Comparison of ENCODE assay signal across 8 mouse cellular contexts in the genomic region with DNA sequence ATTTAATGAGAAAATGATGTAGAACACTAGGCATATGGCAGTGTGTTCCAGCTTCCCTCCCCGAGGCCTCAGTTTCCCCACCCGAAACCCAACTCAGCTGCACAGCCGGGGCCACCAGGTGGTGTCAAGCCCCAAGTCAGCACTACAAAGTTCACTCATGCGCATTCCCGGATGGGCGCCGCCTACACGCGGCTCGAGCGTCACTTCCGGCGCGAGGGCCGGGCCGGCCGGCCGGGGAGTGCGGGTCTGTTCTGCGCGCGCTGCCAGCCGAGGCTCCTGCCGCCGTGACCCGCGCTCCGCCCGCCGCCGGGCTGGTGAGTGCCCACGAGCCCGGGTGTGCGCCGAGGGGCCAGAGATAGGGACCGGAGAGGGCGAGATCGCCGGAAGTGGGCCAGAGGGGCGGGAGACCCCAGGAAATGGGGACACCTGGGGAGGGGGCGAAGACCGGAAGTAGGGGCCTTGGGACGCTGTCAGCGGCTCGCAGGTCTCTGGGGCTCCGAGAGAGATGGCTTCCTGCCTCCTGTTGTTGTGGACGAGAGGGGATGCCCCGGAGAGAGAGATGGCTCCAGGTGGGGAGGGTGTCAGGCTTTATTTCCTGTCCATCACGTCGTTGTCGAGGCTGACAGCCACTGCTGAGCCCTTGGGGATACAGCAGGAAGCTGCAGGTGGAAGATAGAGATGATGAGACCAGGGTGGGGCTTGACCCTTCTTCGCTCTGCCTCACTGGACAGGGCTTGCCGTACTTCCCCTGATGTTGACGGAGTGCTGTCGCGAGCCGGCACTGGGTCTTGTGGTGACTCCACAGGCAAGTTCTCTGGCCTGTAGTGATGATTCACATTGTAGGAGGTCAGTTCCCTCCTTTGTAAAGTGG. TPM values are rescaled to one million over a fixed set of nuclear protein-coding genes. Genes with fewer than 3 reads are reported as not detected.
DNase-seq lines count a peak whose midpoint lies in the region; ATAC-seq and TF ChIP-seq lines count a peak whose summit lies in the region.

Gene Ttpal, plus strand, starts transcription at position 214 of the 871 bp plus-strand sequence.

- under 1% methylated on average over 57 of the region's 57 CpGs for WGBS in cerebellum, adult 2 months
- WGBS in hindbrain, embryonic 10.5 days = 1% methylated on average over 57 of the region's 57 CpGs
- under 1% methylated on average over 57 of the region's 57 CpGs for WGBS in lung, postnatal 0 days

- H3K4me1 ChIP-seq in MEL (ENCODE audit: control insufficient read depth in 1 of 2, insufficient read depth in 2 of 2, low read length in 2 of 2) = peaks cover 3 to 10% of the 10 kb centered on the region in 2 experiments
- peaks cover 3% of the 10 kb centered on the region for H3K4me1 ChIP-seq in cerebellum, adult 2 months (ENCODE audit: control insufficient read depth, insufficient read depth, low read length)
- H3K4me1 ChIP-seq in hindbrain, embryonic 10.5 days (replicated peaks) = peaks cover 16% of the 10 kb centered on the region
- H3K4me1 ChIP-seq in lung, postnatal 0 days (ENCODE audit: insufficient read depth, low read depth, low read length) = peaks cover 3% of the 10 kb centered on the region; the same call in 1 of the 2 replicates

- peak; percentile 13 to 75 (median 67); a peak in 4 of 6 replicates for TF ChIP-seq CTCF in MEL (IDR thresholded peaks at IDR 0.05 in 2 of 3, conservative IDR thresholded peaks at IDR 0.05 in 1 of 3; ENCODE audit: control insufficient read depth in 1 of 3, insufficient read depth in 1 of 3, low read depth in 2 of 3, low read length in 3 of 3, poor library complexity in 1 of 3, severe bottlenecking in 1 of 3)
- TF ChIP-seq CTCF in cerebellum, adult 2 months (IDR thresholded peaks at IDR 0.05; ENCODE audit: borderline replicate concordance, insufficient read depth, low read depth, low read length) = peak; percentile 54; the same call in 1 of the 2 replicates
- TF ChIP-seq CTCF in lung, postnatal 0 days (IDR thresholded peaks at IDR 0.05) = peak; percentile 76

- no peaks in the 10 kb centered on the region for H3K9me3 ChIP-seq in MEL (replicated peaks; ENCODE audit: insufficient read depth, low read length)
- no peaks in the 10 kb centered on the region for H3K9me3 ChIP-seq in hindbrain, embryonic 10.5 days
- H3K9me3 ChIP-seq in lung, postnatal 0 days (ENCODE audit: low read length) = no peaks in the 10 kb centered on the region

- DNase-seq in MEL (ENCODE audit: low read depth, low spot score) = peak; percentile 92
- peak; percentile 89 to 90 for DNase-seq in cerebellum, adult 2 months
- peak; percentile 90 for DNase-seq in hindbrain, embryonic 10.5 days (ENCODE audit: low spot score)
- peak; percentile 88 for DNase-seq in layer of hippocampus, adult 9-11 months
- peak; percentile 95 for DNase-seq in lung, postnatal 0 days (ENCODE audit: low spot score)
- DNase-seq in ovary, postnatal 14 days (ENCODE audit: low spot score) = peak; percentile 79
- peak; percentile 91 for DNase-seq in thymus, postnatal 14 days

- ATAC-seq in frontal cortex, adult (ENCODE audit: low TSS enrichment) = peak; percentile 83
- peak; percentile 93 for ATAC-seq in lung, postnatal 0 days

- H3K9ac ChIP-seq in MEL (ENCODE audit: control insufficient read depth, low read depth, low read length, poor library complexity, severe bottlenecking) = peak within 1 kb of the TSS; percentile 98
- H3K9ac ChIP-seq in lung, postnatal 0 days (replicated peaks; ENCODE audit: low read depth) = peak within 1 kb of the TSS; percentile 97

- H3K4me3 ChIP-seq in MEL (ENCODE audit: control insufficient read depth in 1 of 2, insufficient read depth in 1 of 2, low read depth in 2 of 2, low read length in 2 of 2) = peak within 1 kb of the TSS; percentile 91 to 95
- peak within 1 kb of the TSS; percentile 82 for H3K4me3 ChIP-seq in cerebellum, adult 2 months (replicated peaks; ENCODE audit: insufficient read depth, low read depth, low read length)
- peak within 1 kb of the TSS; percentile 93 for H3K4me3 ChIP-seq in hindbrain, embryonic 10.5 days
- H3K4me3 ChIP-seq in lung, postnatal 0 days (ENCODE audit: low read depth, low read length) = peak within 1 kb of the TSS; percentile 82

- TF ChIP-seq EP300 in MEL (IDR thresholded peaks at IDR 0.05; ENCODE audit: low read depth in 1 of 2, low read length in 2 of 2) = no peak; a peak in 1 of 4 replicates
- TF ChIP-seq EP300 in lung, postnatal 0 days (IDR thresholded peaks at IDR 0.05) = no peak

- peak; percentile 91 to 99 for TF ChIP-seq POLR2A in MEL (IDR thresholded peaks at IDR 0.05; ENCODE audit: control insufficient read depth in 1 of 2, insufficient read depth in 1 of 2, low read depth in 1 of 2, low read length in 2 of 2, poor library complexity in 1 of 2)
- TF ChIP-seq POLR2A in cerebellum, adult 2 months (IDR thresholded peaks at IDR 0.05; ENCODE audit: borderline replicate concordance, insufficient read depth, low read length) = peak; percentile 88

- H3K4me2 ChIP-seq in lung, postnatal 0 days (replicated peaks; ENCODE audit: low read depth, low read length) = peak within 1 kb of the TSS; percentile 92

- H3K79me2 ChIP-seq in MEL (ENCODE audit: control insufficient read depth, insufficient read depth, low read length, poor library complexity) = peaks cover 23% of the 10 kb centered on the region

- peak within 1 kb of the TSS; percentile 77 for H3K27ac ChIP-seq in MEL (ENCODE audit: control insufficient read depth, low read depth, low read length)
- peak within 1 kb of the TSS; percentile 87 for H3K27ac ChIP-seq in cerebellum, adult 2 months (ENCODE audit: insufficient read depth, low read length)
- H3K27ac ChIP-seq in hindbrain, embryonic 10.5 days = peak within 1 kb of the TSS; percentile 99
- H3K27ac ChIP-seq in lung, postnatal 0 days (ENCODE audit: low read length) = peak within 1 kb of the TSS; percentile 96

- peak; percentile 54 for TF ChIP-seq RAD21 in MEL (IDR thresholded peaks at IDR 0.05; ENCODE audit: low read depth, low read length)

- H3K36me3 ChIP-seq in MEL (ENCODE audit: control insufficient read depth in 1 of 2, insufficient read depth in 2 of 2, low read length in 2 of 2) = peaks cover 0 to 15% of the 10 kb centered on the region in 2 experiments; a peak in 2 of 4 replicates
- H3K36me3 ChIP-seq in hindbrain, embryonic 10.5 days = peaks cover 3% of the 10 kb centered on the region; the same call in 1 of the 2 replicates
- H3K36me3 ChIP-seq in lung, postnatal 0 days (ENCODE audit: insufficient read depth, low read length) = no peaks in the 10 kb centered on the region

- H3K27me3 ChIP-seq in MEL (ENCODE audit: control insufficient read depth in 1 of 2, insufficient read depth in 2 of 2, low read length in 2 of 2) = no peaks in the 10 kb centered on the region
- no peaks in the 10 kb centered on the region for H3K27me3 ChIP-seq in cerebellum, adult 2 months (ENCODE audit: control insufficient read depth, insufficient read depth, low read length)
- H3K27me3 ChIP-seq in hindbrain, embryonic 10.5 days (ENCODE audit: insufficient read depth, poor library complexity, severe bottlenecking) = no peaks in the 10 kb centered on the region
- H3K27me3 ChIP-seq in lung, postnatal 0 days (replicated peaks; ENCODE audit: insufficient read depth, low read length) = no peaks in the 10 kb centered on the region

TF ChIP-seq in MEL, 35 proteins besides CTCF, POLR2A, EP300 and RAD21 (continues in another document):
- TF ChIP-seq RCOR1 (IDR thresholded peaks at IDR 0.05; ENCODE audit: low read depth, low read length) = peak; percentile 34; the same call in 1 of the 2 replicates
- 0 out of 2 replicates have a peak, but pooled peaks have one; percentile 18 for TF ChIP-seq MAFK (IDR thresholded peaks at IDR 0.05; ENCODE audit: borderline replicate concordance, low read depth, low read length)
- peak; percentile 83 for TF ChIP-seq ZMIZ1 (IDR thresholded peaks at IDR 0.05; ENCODE audit: low read depth, low read length)
- peak; percentile 70; the same call in 1 of the 2 replicates for TF ChIP-seq MAZ (IDR thresholded peaks at IDR 0.05; ENCODE audit: low read depth, low read length)
- TF ChIP-seq SIN3A (IDR thresholded peaks at IDR 0.05; ENCODE audit: low read length) = peak; percentile 74
- no peak for TF ChIP-seq MYB (IDR thresholded peaks at IDR 0.05; ENCODE audit: low read depth, low read length)
- peak; percentile 59; the same call in 1 of the 2 replicates for TF ChIP-seq TCF12 (IDR thresholded peaks at IDR 0.05; ENCODE audit: low read depth, low read length)
- TF ChIP-seq ETS1 (IDR thresholded peaks at IDR 0.05; ENCODE audit: low read depth, low read length) = peak; percentile 33
- TF ChIP-seq NRF1 (IDR thresholded peaks at IDR 0.05; ENCODE audit: insufficient read depth, low read depth, low read length, poor library complexity, severe bottlenecking) = peak; percentile 77
- TF ChIP-seq CHD2 (IDR thresholded peaks at IDR 0.05; ENCODE audit: low read length) = no peak
- TF ChIP-seq GABPA (IDR thresholded peaks at IDR 0.05; ENCODE audit: low read depth, low read length) = no peak
- peak; percentile 53 for TF ChIP-seq ZC3H11A (IDR thresholded peaks at IDR 0.05; ENCODE audit: low read depth, low read length)
- peak; percentile 80 for TF ChIP-seq HCFC1 (IDR thresholded peaks at IDR 0.05; ENCODE audit: low read depth, low read length)
- TF ChIP-seq SMC3 (IDR thresholded peaks at IDR 0.05; ENCODE audit: low read depth, low read length) = peak; percentile 71
- TF ChIP-seq KAT2A (conservative IDR thresholded peaks at IDR 0.05; ENCODE audit: low read depth, low read length) = no peak
- no peak for TF ChIP-seq JUND (IDR thresholded peaks at IDR 0.05; ENCODE audit: low read depth, low read length)
- TF ChIP-seq UBTF (IDR thresholded peaks at IDR 0.05; ENCODE audit: borderline replicate concordance, insufficient read depth, low read depth, low read length) = no peak
- TF ChIP-seq TBP (IDR thresholded peaks at IDR 0.05; ENCODE audit: low read depth, low read length) = 0 out of 2 replicates have a peak, but pooled peaks have one; percentile 20
- TF ChIP-seq NELFE (IDR thresholded peaks at IDR 0.05; ENCODE audit: low read depth, low read length) = peak; percentile 95
- TF ChIP-seq MXI1 (IDR thresholded peaks at IDR 0.05; ENCODE audit: low read depth, low read length) = peak; percentile 85
- no peak for TF ChIP-seq BHLHE40 (IDR thresholded peaks at IDR 0.05; ENCODE audit: borderline replicate concordance, low read depth, low read length)
- TF ChIP-seq TAL1 (IDR thresholded peaks at IDR 0.05; ENCODE audit: low read length) = peak; percentile 20; the same call in 1 of the 2 replicates

RNA-seq across cellular contexts. Expression of gene Ttpal, which starts in this region (rescaled TPM):
- total RNA-seq in MEL (2012; rRNA removed) = 17.1 and 20.4 TPM in 2 replicates
- polyA plus RNA-seq in MEL (2012; ENCODE audit: insufficient read depth in 1 of 2, insufficient read length in 2 of 2, low read depth in 1 of 2, low replicate concordance in 2 of 2, missing spikeins in 1 of 2) = 10 to 100 TPM in 1 of 2 experiments, not detected in 1; 18.9 TPM
- 23.7 and 28.0 TPM in 2 replicates for polyA plus RNA-seq in cerebellum, adult 2 months (2012; rRNA removed)
- 31.5 and 36.9 TPM in 2 replicates for polyA plus RNA-seq in hindbrain, embryonic 10.5 days (2016; fragmentation: Nextera tagmentation; extraction: Ambion mirVana)
- 17.2 and 20.0 TPM in 2 replicates for polyA plus RNA-seq in lung, postnatal 0 days (2015; fragmentation: Nextera tagmentation; extraction: Ambion mirVana)

Comparison
In these comparisons a context has a peak if more than half of its experiments do, and no peak if none do; other contexts are left out.
1. Peak in every context shown above with its lines: DNase-seq, ATAC-seq, H3K4me3 ChIP-seq and H3K27ac ChIP-seq.